Mouse (Mus musculus) bone marrow macrophage, adult 2 months (primary cell): ENCODE data around the gene Kif5a.

Experiments
- CTCF ChIP-seq: IDR thresholded peaks from 2 replicates; pipeline ENCODE4 v1.5.1; 2012; ENCODE audit warnings: low read depth, mild to moderate bottlenecking, low read length, moderate library complexity
- POLR2A ChIP-seq: IDR thresholded peaks from 2 replicates; pipeline ENCODE4 v1.6.1; 2012; ENCODE audit warnings: mild to moderate bottlenecking, low read depth, low read length, borderline replicate concordance

DNA sequence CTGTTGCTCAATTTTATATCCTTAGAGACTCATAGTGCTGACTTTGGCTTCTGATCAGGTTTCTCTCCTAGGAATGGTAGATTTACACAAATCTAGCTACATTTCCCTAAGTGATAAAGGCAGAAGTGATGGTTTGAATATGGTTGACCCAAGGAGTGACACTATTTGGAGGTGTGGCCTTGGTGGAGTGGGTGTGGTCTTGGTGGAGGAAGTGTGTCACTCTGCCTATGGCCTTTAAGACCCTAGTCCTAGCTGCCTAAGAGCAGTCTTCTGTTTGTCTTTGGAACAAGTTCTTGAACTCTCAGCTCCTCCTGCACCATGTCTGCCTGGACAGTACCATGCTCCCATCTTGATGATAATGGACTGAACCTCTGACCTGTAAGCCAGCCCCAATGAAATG is 46.0 kb downstream of the Kif5a start:
- TF ChIP-seq CTCF (no peak), POLR2A (no peak)
